Mouse (Mus musculus) liver, embryonic 14.5 days (tissue): ENCODE data around the gene Lim2. TPM values are rescaled to one million over a fixed set of nuclear protein-coding genes. Genes with fewer than 3 reads are reported as not detected.
A peak's percentile ranks its signal among the peaks of the same experiment; 100 is the strongest.

ENCODE experiments used
- ATAC-seq: fragments of 200-750 bp; cut with Nextera tagmentation; 2 replicates; pipeline ENCODE4 v1.8.0; 2017; ENCODE audit warnings: moderate number of reproducible peaks, mild to moderate bottlenecking, moderate library complexity; ENCODE audit not compliant: insufficient read depth
- DNase-seq, 3 experiments: peaks; one replicate each; pipeline ENCODE4 v3.0.0-alpha.2; 2012 to 2013; ENCODE audit warnings: low read depth in 3 of 3, low spot score in 3 of 3
- H3K27ac ChIP-seq: fragments of 300-500 bp; sonication (generic); 2 replicates; pipeline ENCODE4 v1.5.1; 2014; ENCODE audit warnings: moderate library complexity, mild to moderate bottlenecking, control low read depth, inconsistent platforms
- H3K27me3 ChIP-seq: fragments of 300-500 bp; sonication (generic); 2 replicates; pipeline ENCODE4 v1.6.1; 2014; ENCODE audit warnings: mild to moderate bottlenecking, low read length, moderate library complexity; ENCODE audit not compliant: control insufficient read depth, insufficient read depth
- H3K36me3 ChIP-seq: fragments of 300-500 bp; sonication (generic); replicated peaks from 2 replicates; pipeline ENCODE4 v1.6.1; 2014; ENCODE audit warnings: low read depth; ENCODE audit not compliant: control insufficient read depth, insufficient read depth
- H3K4me1 ChIP-seq, 2 experiments: fragments of 200-500 bp in 1 of 2; fragments of 300-500 bp in 1 of 2; sonication (generic) in 1 of 2; replicated peaks; 2 replicates each; pipeline ENCODE4 v1.6.1; 2012 to 2014; ENCODE audit warnings: antibody characterized with exemption in 1 of 2, inconsistent platforms in 1 of 2, low read length in 1 of 2; ENCODE audit not compliant: control insufficient read depth in 2 of 2, insufficient read depth in 2 of 2
- H3K4me2 ChIP-seq: fragments of 300-500 bp; sonication (generic); 2 replicates; pipeline ENCODE4 v1.6.1; 2014; ENCODE audit warnings: low read depth, mild to moderate bottlenecking, control low read depth, moderate library complexity
- H3K4me3 ChIP-seq, 2 experiments: fragments of 200-500 bp in 1 of 2; fragments of 300-500 bp in 1 of 2; sonication (generic) in 1 of 2; 2 replicates each; pipeline ENCODE4 v1.5.1; 2012 to 2014; ENCODE audit warnings: low read depth in 2 of 2, low read length in 2 of 2, mild to moderate bottlenecking in 2 of 2, control low read depth in 1 of 2, inconsistent platforms in 1 of 2, moderate library complexity in 1 of 2; ENCODE audit not compliant: insufficient read depth in 1 of 2
- H3K9ac ChIP-seq: fragments of 300-500 bp; sonication (generic); replicated peaks from 2 replicates; pipeline ENCODE4 v1.6.1; 2014; ENCODE audit warnings: mild to moderate bottlenecking, control low read depth, moderate library complexity
- H3K9me3 ChIP-seq: fragments of 300-500 bp; sonication (generic); 2 replicates; pipeline ENCODE4 v1.6.1; 2016; ENCODE audit warnings: low read length, mixed read lengths; ENCODE audit not compliant: control insufficient read depth
- CTCF ChIP-seq: IDR thresholded peaks from 2 replicates; pipeline ENCODE4 v1.5.1; 2016; ENCODE audit warnings: antibody characterized with exemption, low read depth, control low read depth
- EP300 ChIP-seq: IDR thresholded peaks from 2 replicates; pipeline ENCODE4 v1.6.1; 2016; ENCODE audit warnings: antibody characterized with exemption, low read depth
- WGBS: fragments of 180-500 bp; shearing (Covaris S2); extraction: QIAGEN DNeasy Blood & Tissue Kit; methylation state at CpG from one replicate; pipeline ENCODE4 v1.1.7; 2014; ENCODE audit not compliant: insufficient replicate concordance; 5-methylcytosine and 5-hydroxymethylcytosine counted together
- polyA plus RNA-seq, 2 experiments: library from polyadenylated mRNA; depleted of rRNA in 1 of 2; stranded (reverse) in 1 of 2; unstranded in 1 of 2; fragments of >200 nt; fragmentation: Nextera tagmentation in 1 of 2; extraction: Ambion mirVana in 1 of 2; gene quantifications; 2 replicates each; pipeline versions ENCODE4 v1.2.1 to v1.2.3; 2012 to 2014

The Lim2 gene
- polyA plus RNA-seq, 2 experiments, result 0.07 to 0.08 TPM

GRCm38 (mm10) chr7:43422995-43423617 lies 4.4 kb upstream of the Lim2 start:
- peak; percentile 32 to 42 (median 39) for DNase-seq
- no peak overlapping the region for H3K27ac ChIP-seq
- peak; percentile 79 for ATAC-seq
- H3K9me3 ChIP-seq, result no peaks in the 10 kb centered on the region
- H3K36me3 ChIP-seq, result no peaks in the 10 kb centered on the region
- no peaks in the 10 kb centered on the region for H3K27me3 ChIP-seq
- H3K9ac ChIP-seq, result no peak overlapping the region
- H3K4me1 ChIP-seq, result no peaks in the 10 kb centered on the region; a peak in 1 of 4 replicates
- no peak overlapping the region for H3K4me2 ChIP-seq
- H3K4me3 ChIP-seq, result no peak overlapping the region
- 8% methylated on average over 11 of the region's 11 CpGs for WGBS
- no peak for TF ChIP-seq EP300
- TF ChIP-seq CTCF, result peak; percentile 96

GRCm38 (mm10) chr7:43423991-43424625 lies 3.4 kb upstream of the Lim2 start:
- DNase-seq (no peak), ATAC-seq (no peak)
- Histone ChIP-seq H3K4me3 (no peak overlapping the region), H3K27ac (no peak overlapping the region), H3K4me1 (no peaks in the 10 kb centered on the region; a peak in 1 of 4 replicates), H3K9me3 (no peaks in the 10 kb centered on the region), H3K9ac (no peak overlapping the region), H3K36me3 (no peaks in the 10 kb centered on the region), H3K27me3 (no peaks in the 10 kb centered on the region), H3K4me2 (no peak overlapping the region)
- TF ChIP-seq CTCF, result no peak
- no peak for TF ChIP-seq EP300
- WGBS, result 42% methylated on average over 3 of the region's 3 CpGs

DNA sequence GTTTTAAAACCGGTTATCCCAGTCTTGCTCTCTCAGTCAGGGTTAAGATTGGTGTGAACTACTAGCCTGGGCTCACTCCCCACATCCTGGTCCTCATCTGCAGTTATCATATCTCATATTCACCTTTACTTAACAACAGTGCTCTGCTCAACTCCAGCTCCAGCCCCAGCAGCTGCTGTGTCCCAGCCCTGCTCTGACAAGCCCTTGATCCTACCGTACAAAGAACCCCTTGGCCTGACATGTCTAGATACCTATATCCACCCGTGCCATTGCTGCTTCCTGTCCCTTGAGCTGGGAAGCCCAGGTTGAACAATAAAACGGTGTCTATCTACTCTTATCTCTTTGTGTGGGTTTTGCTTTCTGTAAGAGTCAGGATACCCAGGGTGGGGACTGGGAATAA lies 2.0 kb downstream of the Lim2 start:
- 19% methylated on average over 4 of the region's 4 CpGs for WGBS
- ATAC-seq, result no peak

DNA sequence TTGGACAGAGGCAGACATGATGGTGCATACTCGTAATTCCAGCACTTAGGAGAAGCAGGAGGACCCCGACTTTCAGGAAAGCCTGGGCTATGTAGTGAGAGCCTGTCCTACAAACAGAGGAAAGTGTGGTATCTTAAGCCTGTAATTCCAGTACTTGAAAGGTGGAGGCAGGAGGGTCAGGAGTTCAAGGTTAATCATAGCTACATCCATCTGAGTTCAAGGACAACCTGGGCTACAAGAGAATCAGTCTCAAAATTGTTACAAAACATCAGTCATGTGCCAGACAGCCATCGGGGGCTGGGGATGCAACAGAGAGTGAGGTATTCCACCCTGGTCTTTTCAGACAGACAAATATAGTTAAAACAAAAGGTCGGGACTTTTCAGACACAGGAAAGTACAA lies 5.4 kb downstream of the Lim2 start:
- H3K36me3 ChIP-seq, result no peaks in the 10 kb centered on the region
- H3K9me3 ChIP-seq, result no peaks in the 10 kb centered on the region
- H3K4me3 ChIP-seq, result no peak overlapping the region
- no peaks in the 10 kb centered on the region for H3K4me1 ChIP-seq
- no peak for DNase-seq
- no peaks in the 10 kb centered on the region for H3K27me3 ChIP-seq
- no peak overlapping the region for H3K27ac ChIP-seq
- no peak overlapping the region for H3K9ac ChIP-seq
- ATAC-seq, result no peak
- TF ChIP-seq EP300 (no peak), CTCF (no peak)
- 45% methylated on average over 4 of the region's 4 CpGs for WGBS
- H3K4me2 ChIP-seq, result no peak overlapping the region

More for the DNA sequence above, 2.0 kb downstream of the Lim2 start:
- H3K27ac ChIP-seq, result no peak overlapping the region
- DNase-seq, result no peak
- no peak for TF ChIP-seq EP300
- TF ChIP-seq CTCF, result no peak
- no peak overlapping the region for H3K4me2 ChIP-seq
- H3K9ac ChIP-seq, result no peak overlapping the region
- no peaks in the 10 kb centered on the region for H3K9me3 ChIP-seq
- H3K27me3 ChIP-seq, result no peaks in the 10 kb centered on the region
- no peaks in the 10 kb centered on the region for H3K4me1 ChIP-seq
- no peak overlapping the region for H3K4me3 ChIP-seq
- H3K36me3 ChIP-seq, result no peaks in the 10 kb centered on the region

GRCm38 (mm10) chr7:43434676-43435075 lies 7.2 kb downstream of the Lim2 start:
- Histone ChIP-seq H3K27ac (no peak overlapping the region), H3K9me3 (no peaks in the 10 kb centered on the region), H3K27me3 (no peaks in the 10 kb centered on the region), H3K4me2 (no peak overlapping the region), H3K4me3 (no peak overlapping the region), H3K36me3 (no peaks in the 10 kb centered on the region), H3K9ac (no peak overlapping the region), H3K4me1 (no peaks in the 10 kb centered on the region)
- DNase-seq, result no peak
- TF ChIP-seq CTCF, result no peak
- TF ChIP-seq EP300, result no peak
- ATAC-seq, result no peak
- 73% methylated on average over 5 of the region's 5 CpGs for WGBS
